Mouse (Mus musculus) liver, adult 2 months (tissue): ENCODE results near the gene Itpr2.

Experiments used
- CTCF ChIP-seq: fragments of 200-500 bp; IDR thresholded peaks from 2 replicates; pipeline ENCODE4 v1.5.1; 2011; ENCODE audit warnings: low read depth, low read length, control low read depth
- POLR2A ChIP-seq: fragments of 200-500 bp; IDR thresholded peaks from 2 replicates; pipeline ENCODE4 v1.6.1; 2011; ENCODE audit warnings: low read length, control low read depth; ENCODE audit not compliant: insufficient read depth; ENCODE audit errors: extremely low read depth

- no peak for TF ChIP-seq CTCF
- no peak for TF ChIP-seq POLR2A
Measured at GRCm38 (mm10) chr6:146486073-146486472, 15.9 kb downstream of the Itpr2 start.
